Comparison of ENCODE assay signal across 17 mouse cellular contexts in the genomic region with DNA sequence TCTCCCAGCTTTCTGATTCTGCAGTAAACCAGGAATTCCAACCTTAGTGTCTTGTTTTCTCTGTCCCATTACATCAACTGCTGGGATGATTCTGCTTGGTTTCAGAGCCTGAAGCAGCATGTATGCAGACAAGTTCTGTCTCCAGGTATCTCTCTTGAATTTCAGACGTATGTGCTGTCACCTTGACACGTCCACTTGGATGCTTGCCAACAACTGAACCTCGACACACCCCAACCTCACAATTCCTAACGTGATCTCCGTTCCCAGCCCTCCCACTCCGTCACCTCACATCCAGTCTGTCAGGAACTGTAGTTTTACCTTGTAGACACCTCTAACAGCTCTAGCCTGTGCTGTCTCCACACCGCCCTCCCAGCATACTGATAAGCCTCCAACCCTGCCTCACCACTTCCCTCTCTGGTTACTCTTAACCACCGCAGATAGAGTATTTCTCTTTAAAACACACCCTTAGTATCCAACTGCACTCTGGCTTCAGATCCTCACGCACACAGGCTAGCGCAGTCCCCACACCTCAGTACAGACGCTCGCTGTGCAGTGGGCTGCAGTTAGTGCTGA. TPM values are rescaled to one million over a fixed set of nuclear protein-coding genes. Genes with fewer than 3 reads are reported as not detected.
A peak's percentile ranks its signal among the peaks of the same experiment; 100 is the strongest.
DNase-seq lines count a peak whose midpoint lies in the region; ATAC-seq lines count a peak whose summit lies in the region.
"Had no signal": no experiment of that assay in that cellular context is flagged by ENCODE, and none has a peak within 500 bp of the region (broad histone marks: within the 10 kb centered on the region; RNA-seq: fewer than 3 reads in every experiment).

No protein-coding gene starts in this region.

- H3K27me3 ChIP-seq in heart, embryonic 14.5 days (ENCODE audit: control insufficient read depth, insufficient read depth, low read length), result no peaks in the 10 kb centered on the region
- H3K27me3 ChIP-seq in intestine, embryonic 16.5 days (replicated peaks; ENCODE audit: control insufficient read depth, insufficient read depth, low read length), result no peaks in the 10 kb centered on the region
- H3K27me3 ChIP-seq: CH12.LX had no signal

- 0 out of 2 replicates have a peak, but pooled peaks cover 5% of the 10 kb centered on the region for H3K9me3 ChIP-seq in heart, embryonic 14.5 days (ENCODE audit: control insufficient read depth, low read length)
- H3K9me3 ChIP-seq in intestine, embryonic 16.5 days (ENCODE audit: control insufficient read depth, low read length), result peaks cover 6% of the 10 kb centered on the region; the same call in 1 of the 2 replicates

- H3K4me3 ChIP-seq in heart, embryonic 14.5 days (ENCODE audit: control insufficient read depth in 1 of 2, insufficient read depth in 1 of 2, low read depth in 1 of 2, low read length in 2 of 2), result no peak overlapping the region
- peak overlapping the region; percentile 7; the same call in 1 of the 2 replicates for H3K4me3 ChIP-seq in intestine, embryonic 16.5 days (ENCODE audit: low read length)
- H3K4me3 ChIP-seq: hindbrain, embryonic 10.5 days; layer of hippocampus, adult 2 months had no signal

- 32% methylated on average over 12 of the region's 12 CpGs for WGBS in heart, embryonic 14.5 days
- 49% methylated on average over 12 of the region's 12 CpGs for WGBS in intestine, embryonic 16.5 days

- peaks cover 8 to 13% of the 10 kb centered on the region in 2 experiments; a peak in 3 of 4 replicates for H3K4me1 ChIP-seq in heart, embryonic 14.5 days (ENCODE audit: control insufficient read depth in 2 of 2, insufficient read depth in 2 of 2, low read length in 2 of 2)
- peaks cover 7% of the 10 kb centered on the region; the same call in 1 of the 2 replicates for H3K4me1 ChIP-seq in intestine, embryonic 16.5 days (ENCODE audit: control insufficient read depth, insufficient read depth, low read length)

- H3K36me3 ChIP-seq in heart, embryonic 14.5 days (ENCODE audit: control insufficient read depth, insufficient read depth, low read length), result no peaks in the 10 kb centered on the region
- 0 out of 2 replicates have a peak, but pooled peaks cover 2% of the 10 kb centered on the region for H3K36me3 ChIP-seq in intestine, embryonic 16.5 days (ENCODE audit: control insufficient read depth, insufficient read depth, low read length)

- no peak for DNase-seq in heart, adult 8-10 months (ENCODE audit: low spot score)
- peak; percentile 4 for DNase-seq in c-Kit-positive CD71-negative TER-119-negative erythroid progenitor cells, embryonic 14.5 days (ENCODE audit: low read depth)
- DNase-seq in testis, postnatal 10 days (ENCODE audit: low spot score), result no peak
- DNase-seq: cerebellum, adult 9-11 months; kidney, adult 2 months; lung, postnatal 14 days; right cerebral cortex, postnatal 14 days; thymus, postnatal 4 days had no signal

- H3K4me2 ChIP-seq in heart, embryonic 14.5 days (ENCODE audit: low read length), result peak overlapping the region; percentile 34; the same call in 1 of the 2 replicates
- peak overlapping the region; percentile 45 for H3K4me2 ChIP-seq in intestine, embryonic 16.5 days (ENCODE audit: low read depth, low read length)

- ATAC-seq in heart, embryonic 14.5 days (ENCODE audit: insufficient number of reproducible peaks, insufficient read depth, low FRiP score, low read depth), result no peak
- peak; percentile 90 for ATAC-seq in intestine, embryonic 16.5 days
- peak; percentile 89 for ATAC-seq in megakaryocyte-erythroid progenitor cell, adult 5-6 weeks (replicated peaks; ENCODE audit: low FRiP score, low TSS enrichment, poor library complexity, severe bottlenecking)
- ATAC-seq in activated CD4-positive, CD25-positive, alpha-beta regulatory T cell, adult 4 months, result no peak

- no peak overlapping the region for H3K9ac ChIP-seq in heart, embryonic 14.5 days (ENCODE audit: low read length)
- peak overlapping the region; percentile 47; the same call in 1 of the 2 replicates for H3K9ac ChIP-seq in intestine, embryonic 16.5 days (ENCODE audit: low read depth, low read length)

- no peak overlapping the region for H3K27ac ChIP-seq in heart, embryonic 14.5 days (replicated peaks in 1 of 2; ENCODE audit: control insufficient read depth in 1 of 2, insufficient read depth in 1 of 2, low read depth in 2 of 2, low read length in 2 of 2)
- H3K27ac ChIP-seq in intestine, embryonic 16.5 days (ENCODE audit: low read length), result peak overlapping the region; percentile 79
- H3K27ac ChIP-seq: hindbrain, embryonic 10.5 days; layer of hippocampus, adult 2 months had no signal

RNA-seq across cellular contexts. Expression of gene Mark1, which starts 36.2 kb away (rescaled TPM):
- polyA plus RNA-seq in heart, embryonic 14.5 days (2014; fragmentation: Nextera tagmentation; extraction: Ambion mirVana), result 2.2 TPM in 2 replicates
- total RNA-seq in heart, adult 8-10 months (2022), result 1 to 10 TPM; 8.0 to 9.2 (median 8.6) TPM
- 1.9 TPM in 2 replicates for polyA plus RNA-seq in intestine, embryonic 16.5 days (2015; fragmentation: Nextera tagmentation; extraction: Ambion mirVana)
- total RNA-seq in megakaryocyte-erythroid progenitor cell, adult 5-6 weeks (2014; fragmentation: Nextera tagmentation), result not detected in 2 replicates
- total RNA-seq in megakaryocyte-erythroid progenitor cell, adult 5-6 weeks (2017), result not detected in 2 replicates
- polyA plus RNA-seq in activated CD4-positive, CD25-positive, alpha-beta regulatory T cell, adult 4 months (2017; shearing (Covaris generic)), result not detected
- total RNA-seq: CH12.LX; monocyte, adult 5-6 weeks; neutrophil, adult 5-6 weeks had no signal

Comparison
In these comparisons a context has a peak if more than half of its experiments do, and no peak if none do; other contexts are left out.
1. ATAC-seq: peak in intestine, embryonic 16.5 days (single experiment) and megakaryocyte-erythroid progenitor cell, adult 5-6 weeks (single experiment); none in heart, embryonic 14.5 days (single experiment) and activated CD4-positive, CD25-positive, alpha-beta regulatory T cell, adult 4 months (single experiment).